Mouse (Mus musculus): ENCODE data around the gene Cd86. TPM values are rescaled to one million over a fixed set of nuclear protein-coding genes. Genes with fewer than 3 reads are reported as not detected.

The Cd86 gene
- polyA plus RNA-seq (2015; fragmentation: Nextera tagmentation; extraction: Ambion mirVana): 1.7 and 2.3 TPM in 2 replicates

- Histone ChIP-seq H3K9me3 (ENCODE audit: control insufficient read depth, low read length) (no peaks in the 10 kb centered on the region), H3K4me3 (ENCODE audit: low read length) (no peak within 1 kb of the TSS), H3K27ac (ENCODE audit: low read depth, low read length) (no peak within 1 kb of the TSS), H3K4me2 (ENCODE audit: low read length) (no peak within 1 kb of the TSS), H3K4me1 (ENCODE audit: control insufficient read depth, insufficient read depth, low read depth, low read length) (no peaks in the 10 kb centered on the region), H3K9ac (ENCODE audit: low read depth, low read length) (no peak within 1 kb of the TSS), H3K36me3 (ENCODE audit: control insufficient read depth, insufficient read depth, low read length) (no peaks in the 10 kb centered on the region), H3K27me3 (replicated peaks; ENCODE audit: control insufficient read depth, insufficient read depth, low read length) (no peaks in the 10 kb centered on the region)
- ATAC-seq: no peak
- WGBS: 88% methylated on average over 13 of the region's 13 CpGs
These were observed at the start of gene Cd86 for GRCm38 (mm10) chr16:36665782-36666181. TSS of gene Cd86 (minus strand) at chr16:36666081.

DNA sequence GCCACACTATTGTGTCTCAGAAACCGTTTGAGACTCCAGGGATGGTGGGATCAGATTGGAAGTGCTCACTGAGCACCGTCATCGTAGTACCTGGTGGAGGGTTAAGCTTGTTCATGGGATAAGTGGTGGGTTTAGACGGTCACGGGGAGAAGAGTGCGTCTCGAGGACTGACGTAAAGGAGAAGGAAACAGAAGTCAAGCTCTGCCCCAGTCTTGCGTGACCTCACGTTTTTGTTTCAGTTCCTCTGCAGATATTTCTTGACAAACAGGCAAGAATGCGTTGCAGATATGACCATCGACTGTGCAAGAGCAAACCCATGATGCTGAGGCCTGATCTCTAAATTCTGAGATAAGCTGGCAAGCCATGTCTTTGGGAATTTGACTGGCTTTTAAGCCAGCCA is 45.9 kb upstream of the Cd86 start:
- no peaks in the 10 kb centered on the region for H3K9me3 ChIP-seq (ENCODE audit: control insufficient read depth, low read length)
- WGBS: 93% methylated on average over 12 of the region's 12 CpGs
- no peak for ATAC-seq

GRCm38 (mm10) chr16:36710794-36711193 is 44.9 kb upstream of the Cd86 start:
- Histone ChIP-seq H3K4me2 (ENCODE audit: low read length) (no peak overlapping the region), H3K36me3 (ENCODE audit: control insufficient read depth, insufficient read depth, low read length) (no peaks in the 10 kb centered on the region), H3K9me3 (ENCODE audit: control insufficient read depth, low read length) (no peaks in the 10 kb centered on the region), H3K27me3 (replicated peaks; ENCODE audit: control insufficient read depth, insufficient read depth, low read length) (no peaks in the 10 kb centered on the region), H3K4me3 (ENCODE audit: low read length) (no peak overlapping the region), H3K27ac (ENCODE audit: low read depth, low read length) (no peak overlapping the region), H3K9ac (ENCODE audit: low read depth, low read length) (no peak overlapping the region), H3K4me1 (ENCODE audit: control insufficient read depth, insufficient read depth, low read depth, low read length) (no peaks in the 10 kb centered on the region)
- 100% methylated on average over 2 of the region's 2 CpGs for WGBS
- no peak for ATAC-seq

More for the DNA sequence above, 45.9 kb upstream of the Cd86 start:
- no peaks in the 10 kb centered on the region for H3K36me3 ChIP-seq (ENCODE audit: control insufficient read depth, insufficient read depth, low read length)
- no peak overlapping the region for H3K9ac ChIP-seq (ENCODE audit: low read depth, low read length)
- H3K27ac ChIP-seq (ENCODE audit: low read depth, low read length): no peak overlapping the region
- H3K4me3 ChIP-seq (ENCODE audit: low read length): no peak overlapping the region
- no peaks in the 10 kb centered on the region for H3K4me1 ChIP-seq (ENCODE audit: control insufficient read depth, insufficient read depth, low read depth, low read length)
- H3K4me2 ChIP-seq (ENCODE audit: low read length): no peak overlapping the region
- H3K27me3 ChIP-seq (replicated peaks; ENCODE audit: control insufficient read depth, insufficient read depth, low read length): no peaks in the 10 kb centered on the region

- H3K27ac ChIP-seq (ENCODE audit: low read depth, low read length): no peak overlapping the region
- no peak for ATAC-seq
- H3K27me3 ChIP-seq (replicated peaks; ENCODE audit: control insufficient read depth, insufficient read depth, low read length): no peaks in the 10 kb centered on the region
- no peak overlapping the region for H3K4me2 ChIP-seq (ENCODE audit: low read length)
- no peaks in the 10 kb centered on the region for H3K9me3 ChIP-seq (ENCODE audit: control insufficient read depth, low read length)
- no peaks in the 10 kb centered on the region for H3K36me3 ChIP-seq (ENCODE audit: control insufficient read depth, insufficient read depth, low read length)
- 92% methylated on average over 17 of the region's 17 CpGs for WGBS
- no peaks in the 10 kb centered on the region for H3K4me1 ChIP-seq (ENCODE audit: control insufficient read depth, insufficient read depth, low read depth, low read length)
- no peak overlapping the region for H3K4me3 ChIP-seq (ENCODE audit: low read length)
- no peak overlapping the region for H3K9ac ChIP-seq (ENCODE audit: low read depth, low read length)
These were observed 43.5 kb upstream of the Cd86 start for GRCm38 (mm10) chr16:36709405-36709804.

DNA sequence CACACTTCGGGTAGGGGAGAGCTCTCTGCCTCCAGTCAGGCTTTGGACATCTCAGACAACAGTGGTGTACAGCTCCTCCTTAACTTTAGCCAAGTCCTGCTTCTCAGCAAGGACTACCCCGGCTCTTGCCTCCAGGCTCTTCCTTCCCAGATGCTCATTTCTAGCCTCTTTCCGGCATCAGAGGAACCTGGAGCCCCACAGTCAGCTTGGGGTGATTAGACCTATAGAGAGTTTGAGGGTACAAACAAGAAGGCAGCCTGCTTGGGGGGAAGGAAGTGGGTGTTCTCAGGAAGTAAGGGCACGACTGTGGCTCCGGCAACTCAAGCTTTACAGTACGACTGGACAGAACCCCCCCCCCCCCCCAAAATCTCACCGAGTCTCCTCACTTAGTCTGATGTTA is 42.9 kb upstream of the Cd86 start:
- H3K9ac ChIP-seq (ENCODE audit: low read depth, low read length): no peak overlapping the region
- no peaks in the 10 kb centered on the region for H3K4me1 ChIP-seq (ENCODE audit: control insufficient read depth, insufficient read depth, low read depth, low read length)
- H3K27me3 ChIP-seq (replicated peaks; ENCODE audit: control insufficient read depth, insufficient read depth, low read length): no peaks in the 10 kb centered on the region
- H3K27ac ChIP-seq (ENCODE audit: low read depth, low read length): no peak overlapping the region
- H3K4me2 ChIP-seq (ENCODE audit: low read length): no peak overlapping the region
- no peak overlapping the region for H3K4me3 ChIP-seq (ENCODE audit: low read length)
- 90% methylated on average over 7 of the region's 7 CpGs for WGBS
- no peaks in the 10 kb centered on the region for H3K36me3 ChIP-seq (ENCODE audit: control insufficient read depth, insufficient read depth, low read length)
- no peaks in the 10 kb centered on the region for H3K9me3 ChIP-seq (ENCODE audit: control insufficient read depth, low read length)
- ATAC-seq: no peak

- Histone ChIP-seq H3K4me2 (ENCODE audit: low read length) (no peak overlapping the region), H3K4me1 (ENCODE audit: control insufficient read depth, insufficient read depth, low read depth, low read length) (no peaks in the 10 kb centered on the region), H3K9ac (ENCODE audit: low read depth, low read length) (no peak overlapping the region), H3K9me3 (ENCODE audit: control insufficient read depth, low read length) (no peaks in the 10 kb centered on the region), H3K4me3 (ENCODE audit: low read length) (no peak overlapping the region), H3K27ac (ENCODE audit: low read depth, low read length) (no peak overlapping the region), H3K36me3 (ENCODE audit: control insufficient read depth, insufficient read depth, low read length) (no peaks in the 10 kb centered on the region), H3K27me3 (replicated peaks; ENCODE audit: control insufficient read depth, insufficient read depth, low read length) (no peaks in the 10 kb centered on the region)
- ATAC-seq: no peak
- 69% methylated on average over 6 of the region's 6 CpGs for WGBS
These were observed 42.0 kb upstream of the Cd86 start for GRCm38 (mm10) chr16:36707702-36708423.

- H3K27ac ChIP-seq (ENCODE audit: low read depth, low read length): no peak overlapping the region
- no peaks in the 10 kb centered on the region for H3K9me3 ChIP-seq (ENCODE audit: control insufficient read depth, low read length)
- H3K27me3 ChIP-seq (replicated peaks; ENCODE audit: control insufficient read depth, insufficient read depth, low read length): no peaks in the 10 kb centered on the region
- WGBS: 92% methylated on average over 2 of the region's 2 CpGs
- no peak for ATAC-seq
- no peak overlapping the region for H3K4me3 ChIP-seq (ENCODE audit: low read length)
- no peak overlapping the region for H3K9ac ChIP-seq (ENCODE audit: low read depth, low read length)
- H3K4me1 ChIP-seq (ENCODE audit: control insufficient read depth, insufficient read depth, low read depth, low read length): no peaks in the 10 kb centered on the region
- H3K36me3 ChIP-seq (ENCODE audit: control insufficient read depth, insufficient read depth, low read length): no peaks in the 10 kb centered on the region
- H3K4me2 ChIP-seq (ENCODE audit: low read length): no peak overlapping the region
These were observed 34.6 kb upstream of the Cd86 start for GRCm38 (mm10) chr16:36700484-36700883.

GRCm38 (mm10) chr16:36697331-36697730 is 31.4 kb upstream of the Cd86 start:
- Histone ChIP-seq H3K9me3 (ENCODE audit: control insufficient read depth, low read length) (no peaks in the 10 kb centered on the region), H3K4me3 (ENCODE audit: low read length) (no peak overlapping the region), H3K27ac (ENCODE audit: low read depth, low read length) (no peak overlapping the region), H3K4me1 (ENCODE audit: control insufficient read depth, insufficient read depth, low read depth, low read length) (peaks cover 6% of the 10 kb centered on the region; the same call in 1 of the 2 replicates), H3K4me2 (ENCODE audit: low read length) (no peak overlapping the region), H3K9ac (ENCODE audit: low read depth, low read length) (no peak overlapping the region), H3K36me3 (ENCODE audit: control insufficient read depth, insufficient read depth, low read length) (no peaks in the 10 kb centered on the region), H3K27me3 (replicated peaks; ENCODE audit: control insufficient read depth, insufficient read depth, low read length) (no peaks in the 10 kb centered on the region; the same call in none of the 2 replicates)
- WGBS: 81% methylated on average over 8 of the region's 8 CpGs
- no peak for ATAC-seq

GRCm38 (mm10) chr16:36694798-36695290 is 29.0 kb upstream of the Cd86 start:
- Histone ChIP-seq H3K27me3 (replicated peaks; ENCODE audit: control insufficient read depth, insufficient read depth, low read length) (no peaks in the 10 kb centered on the region; the same call in none of the 2 replicates), H3K4me1 (ENCODE audit: control insufficient read depth, insufficient read depth, low read depth, low read length) (peaks cover 6% of the 10 kb centered on the region; the same call in 1 of the 2 replicates), H3K9ac (ENCODE audit: low read depth, low read length) (no peak overlapping the region), H3K9me3 (ENCODE audit: control insufficient read depth, low read length) (no peaks in the 10 kb centered on the region), H3K27ac (ENCODE audit: low read depth, low read length) (no peak overlapping the region), H3K4me3 (ENCODE audit: low read length) (no peak overlapping the region), H3K4me2 (ENCODE audit: low read length) (no peak overlapping the region), H3K36me3 (ENCODE audit: control insufficient read depth, insufficient read depth, low read length) (no peaks in the 10 kb centered on the region)
- 62% methylated on average over 9 of the region's 9 CpGs for WGBS
- ATAC-seq: no peak
